Mouse (Mus musculus) bone marrow macrophage, adult 2 months (primary cell): Measurements from ENCODE around the gene Gtf2h2.

Experiments used
- CTCF ChIP-seq: IDR thresholded peaks from 2 replicates; pipeline ENCODE4 v1.5.1; 2012; ENCODE audit warnings: low read depth, mild to moderate bottlenecking, low read length, moderate library complexity
- POLR2A ChIP-seq: IDR thresholded peaks from 2 replicates; pipeline ENCODE4 v1.6.1; 2012; ENCODE audit warnings: mild to moderate bottlenecking, low read depth, low read length, borderline replicate concordance

DNA sequence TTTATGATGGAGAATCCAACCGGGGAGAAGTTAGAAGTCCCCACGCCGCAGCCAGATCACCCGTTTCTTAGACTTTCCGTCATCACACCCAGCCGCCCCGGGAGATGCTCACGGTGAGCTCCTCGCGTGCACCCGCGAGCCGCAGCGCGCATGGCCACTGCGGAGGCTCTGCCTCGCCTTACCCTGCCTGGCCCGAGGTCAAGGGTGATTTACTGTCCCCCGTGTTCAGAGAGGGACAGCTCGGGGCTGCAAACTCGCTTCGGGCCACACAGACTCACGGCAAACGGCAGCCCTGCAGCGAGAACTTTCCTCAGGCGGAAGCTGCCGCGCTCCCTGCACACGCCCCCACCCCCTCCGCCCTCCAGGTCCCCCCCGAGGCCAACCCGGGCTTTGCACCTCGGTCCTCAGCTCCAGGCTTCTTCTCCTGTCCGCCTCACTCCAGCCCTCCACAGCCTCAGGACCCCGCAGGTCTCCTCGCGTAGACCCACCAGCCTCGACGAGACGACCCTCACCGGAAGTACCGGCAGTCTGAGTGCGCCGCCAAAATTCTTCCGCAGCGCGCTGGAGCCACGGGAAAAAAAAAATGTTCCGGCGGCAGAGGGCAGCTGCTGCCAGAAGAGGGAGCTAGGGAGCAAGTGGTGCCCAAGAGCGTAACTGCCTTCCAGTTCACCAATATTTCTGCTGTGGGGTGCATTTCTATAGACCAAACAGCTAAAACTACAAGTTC lies at the start of gene Gtf2h2:
- TF ChIP-seq CTCF (peak; percentile 69), POLR2A (no peak)
